Mouse (Mus musculus): ENCODE measurements around the gene Isy1. TPM values are rescaled to one million over a fixed set of nuclear protein-coding genes. Genes with fewer than 3 reads are reported as not detected.

The Isy1 gene
- total and polyA plus RNA-seq, 2 experiments from 2014 or later = 22.5 to 25.9 TPM

DNA sequence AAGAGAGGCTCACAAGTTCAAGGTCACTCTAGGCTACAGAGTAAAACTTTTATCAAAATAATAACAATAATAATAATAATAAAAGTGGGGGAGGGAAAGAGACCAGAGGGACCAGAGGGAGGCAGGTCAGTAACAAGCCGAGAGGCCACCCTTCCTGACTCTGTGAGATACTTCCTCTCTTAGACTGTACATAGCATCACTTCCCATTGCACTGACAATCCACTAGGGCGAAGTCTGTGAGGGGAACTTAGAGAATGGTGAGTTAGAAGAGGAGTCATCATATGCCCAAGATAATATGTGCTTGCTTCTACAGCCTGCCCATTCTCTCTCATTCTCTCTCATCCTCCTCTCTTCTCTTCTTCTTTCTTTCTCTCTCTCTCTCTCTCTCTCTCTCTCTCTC lies 32.6 kb downstream of the Isy1 start:
- DNase-seq (ENCODE audit: low spot score) (no peak), ATAC-seq (ENCODE audit: low FRiP score) (no peak)
- no peak overlapping the region for H3K4me2 ChIP-seq (ENCODE audit: low read depth, low read length, poor library complexity, severe bottlenecking)
- no peaks in the 10 kb centered on the region for H3K9me3 ChIP-seq (ENCODE audit: low read length)
- H3K4me1 ChIP-seq (ENCODE audit: insufficient read depth, low read length) = peaks cover 5% of the 10 kb centered on the region; the same call in 1 of the 2 replicates
- WGBS = 70% methylated on average over 2 of the region's 2 CpGs
- peak; percentile 16; the same call in 1 of the 2 replicates for TF ChIP-seq CTCF (IDR thresholded peaks at IDR 0.05)
- H3K27ac ChIP-seq (ENCODE audit: low read depth, low read length) = no peak overlapping the region
- H3K27me3 ChIP-seq (ENCODE audit: insufficient read depth, low read length) = no peaks in the 10 kb centered on the region
- H3K4me3 ChIP-seq (ENCODE audit: low read depth, low read length) = no peak overlapping the region
- H3K9ac ChIP-seq (replicated peaks; ENCODE audit: low read length, poor library complexity, severe bottlenecking) = no peak overlapping the region
- no peaks in the 10 kb centered on the region for H3K36me3 ChIP-seq (ENCODE audit: insufficient read depth, low read length)

- no peak for ATAC-seq (ENCODE audit: low FRiP score)
- TF ChIP-seq CTCF (IDR thresholded peaks at IDR 0.05) = no peak
- 0 out of 2 replicates have a peak, but pooled peaks cover under 1% of the 10 kb centered on the region for H3K4me1 ChIP-seq (ENCODE audit: insufficient read depth, low read length)
- 91% methylated on average over 7 of the region's 7 CpGs for WGBS
- H3K36me3 ChIP-seq (ENCODE audit: insufficient read depth, low read length) = no peaks in the 10 kb centered on the region
- H3K4me2 ChIP-seq (ENCODE audit: low read depth, low read length, poor library complexity, severe bottlenecking) = no peak overlapping the region
- no peak overlapping the region for H3K4me3 ChIP-seq (ENCODE audit: low read depth, low read length)
- H3K27ac ChIP-seq (ENCODE audit: low read depth, low read length) = no peak overlapping the region
- no peaks in the 10 kb centered on the region for H3K9me3 ChIP-seq (ENCODE audit: low read length)
- no peak for DNase-seq (ENCODE audit: low spot score)
- H3K27me3 ChIP-seq (ENCODE audit: insufficient read depth, low read length) = no peaks in the 10 kb centered on the region
- H3K9ac ChIP-seq (replicated peaks; ENCODE audit: low read length, poor library complexity, severe bottlenecking) = no peak overlapping the region
Measured at GRCm38 (mm10) chr6:87805448-87805847, 33.1 kb downstream of the Isy1 start.

DNA sequence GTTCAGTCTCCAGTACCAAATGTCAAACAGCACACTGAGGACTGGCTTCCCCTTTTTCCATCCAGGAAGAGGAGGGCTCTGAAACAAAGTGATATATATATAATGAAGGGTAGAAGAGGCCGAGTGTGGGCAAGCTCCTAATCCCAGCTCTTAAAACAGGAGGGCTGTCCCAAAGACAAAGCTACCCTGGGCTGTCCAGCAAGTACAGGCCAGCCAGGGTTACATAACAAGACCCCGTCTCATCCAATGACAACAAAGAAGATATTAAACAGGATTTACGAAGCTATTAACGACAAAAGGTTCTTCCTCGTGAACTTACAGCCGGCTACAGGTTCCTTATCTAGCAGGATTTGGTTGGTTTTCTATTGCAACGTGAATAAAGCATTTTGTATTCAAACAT lies 33.7 kb downstream of the Isy1 start:
- H3K27me3 ChIP-seq (ENCODE audit: insufficient read depth, low read length) = no peaks in the 10 kb centered on the region
- H3K4me1 ChIP-seq (ENCODE audit: insufficient read depth, low read length) = no peaks in the 10 kb centered on the region
- H3K9me3 ChIP-seq (ENCODE audit: low read length) = no peaks in the 10 kb centered on the region
- H3K4me3 ChIP-seq (ENCODE audit: low read depth, low read length) = no peak overlapping the region
- no peak overlapping the region for H3K9ac ChIP-seq (replicated peaks; ENCODE audit: low read length, poor library complexity, severe bottlenecking)
- no peak for TF ChIP-seq CTCF (IDR thresholded peaks at IDR 0.05)
- WGBS = 74% methylated on average over 7 of the region's 7 CpGs
- H3K27ac ChIP-seq (ENCODE audit: low read depth, low read length) = no peak overlapping the region
- H3K36me3 ChIP-seq (ENCODE audit: insufficient read depth, low read length) = no peaks in the 10 kb centered on the region
- ATAC-seq (ENCODE audit: low FRiP score) (no peak), DNase-seq (ENCODE audit: low spot score) (no peak)
- no peak overlapping the region for H3K4me2 ChIP-seq (ENCODE audit: low read depth, low read length, poor library complexity, severe bottlenecking)

GRCm38 (mm10) chr6:87804036-87804435 lies 34.6 kb downstream of the Isy1 start:
- Histone ChIP-seq H3K27ac (ENCODE audit: low read depth, low read length) (no peak overlapping the region), H3K9ac (replicated peaks; ENCODE audit: low read length, poor library complexity, severe bottlenecking) (no peak overlapping the region), H3K4me2 (ENCODE audit: low read depth, low read length, poor library complexity, severe bottlenecking) (no peak overlapping the region), H3K27me3 (ENCODE audit: insufficient read depth, low read length) (no peaks in the 10 kb centered on the region), H3K9me3 (ENCODE audit: low read length) (no peaks in the 10 kb centered on the region), H3K4me1 (ENCODE audit: insufficient read depth, low read length) (no peaks in the 10 kb centered on the region), H3K4me3 (ENCODE audit: low read depth, low read length) (no peak overlapping the region), H3K36me3 (ENCODE audit: insufficient read depth, low read length) (no peaks in the 10 kb centered on the region)
- ATAC-seq (ENCODE audit: low FRiP score) (no peak), DNase-seq (ENCODE audit: low spot score) (no peak)
- no peak for TF ChIP-seq CTCF (IDR thresholded peaks at IDR 0.05)
- WGBS = 86% methylated on average over 1 of the region's 1 CpGs

GRCm38 (mm10) chr6:87802462-87802861 lies 36.1 kb downstream of the Isy1 start:
- no peaks in the 10 kb centered on the region for H3K27me3 ChIP-seq (ENCODE audit: insufficient read depth, low read length)
- no peaks in the 10 kb centered on the region for H3K9me3 ChIP-seq (ENCODE audit: low read length)
- no peaks in the 10 kb centered on the region for H3K4me1 ChIP-seq (ENCODE audit: insufficient read depth, low read length)
- H3K4me2 ChIP-seq (ENCODE audit: low read depth, low read length, poor library complexity, severe bottlenecking) = no peak overlapping the region
- DNase-seq (ENCODE audit: low spot score) (no peak), ATAC-seq (ENCODE audit: low FRiP score) (no peak)
- H3K27ac ChIP-seq (ENCODE audit: low read depth, low read length) = no peak overlapping the region
- no peak overlapping the region for H3K9ac ChIP-seq (replicated peaks; ENCODE audit: low read length, poor library complexity, severe bottlenecking)
- 85% methylated on average over 7 of the region's 7 CpGs for WGBS
- TF ChIP-seq CTCF (IDR thresholded peaks at IDR 0.05) = no peak
- no peaks in the 10 kb centered on the region for H3K36me3 ChIP-seq (ENCODE audit: insufficient read depth, low read length)
- no peak overlapping the region for H3K4me3 ChIP-seq (ENCODE audit: low read depth, low read length)

DNA sequence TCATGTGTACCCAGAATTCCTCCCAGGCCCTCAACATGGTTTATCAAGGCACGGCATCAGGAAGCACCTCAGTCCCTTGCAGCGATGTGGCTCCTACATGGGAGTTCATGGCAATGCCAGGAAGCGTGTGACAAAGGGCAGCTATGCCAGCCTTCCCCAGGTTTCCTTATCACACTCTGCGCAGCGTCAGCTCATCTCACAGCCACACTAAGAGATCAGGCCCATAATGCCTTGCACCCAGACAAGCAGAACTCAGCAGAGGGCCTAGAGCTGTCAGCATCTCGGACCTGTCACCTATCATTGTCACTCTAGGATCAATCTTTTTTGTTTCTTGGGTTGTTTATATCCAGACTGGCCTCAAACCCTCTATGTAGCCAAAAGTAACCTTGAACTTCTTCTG lies 39.0 kb downstream of the Isy1 start:
- Histone ChIP-seq H3K36me3 (ENCODE audit: insufficient read depth, low read length) (no peaks in the 10 kb centered on the region), H3K27ac (ENCODE audit: low read depth, low read length) (no peak overlapping the region)
- WGBS = 90% methylated on average over 6 of the region's 6 CpGs

More for the DNA sequence above, 39.0 kb downstream of the Isy1 start:
- no peak for ATAC-seq (ENCODE audit: low FRiP score)
- Histone ChIP-seq H3K4me3 (ENCODE audit: low read depth, low read length) (no peak overlapping the region), H3K9me3 (ENCODE audit: low read length) (no peaks in the 10 kb centered on the region), H3K27me3 (ENCODE audit: insufficient read depth, low read length) (no peaks in the 10 kb centered on the region), H3K9ac (replicated peaks; ENCODE audit: low read length, poor library complexity, severe bottlenecking) (no peak overlapping the region), H3K4me1 (ENCODE audit: insufficient read depth, low read length) (no peaks in the 10 kb centered on the region), H3K4me2 (ENCODE audit: low read depth, low read length, poor library complexity, severe bottlenecking) (no peak overlapping the region)
- no peak for TF ChIP-seq CTCF (IDR thresholded peaks at IDR 0.05)
- no peak for DNase-seq (ENCODE audit: low spot score)

All from midbrain, postnatal 0 days (tissue).